Mouse (Mus musculus) MEL (cell line): ENCODE results near the gene Lrrc8a.

Experiments used
- CTCF ChIP-seq, 3 experiments: IDR thresholded peaks in 2 of 3; conservative IDR thresholded peaks in 1 of 3; 2 replicates each; pipeline ENCODE4 v1.5.1; 2011 to 2012; ENCODE audit warnings: low read length in 3 of 3, low read depth in 2 of 3, mild to moderate bottlenecking in 2 of 3, improper control_type of control experiment in 1 of 3, inconsistent platforms in 1 of 3, mixed read lengths in 1 of 3, moderate library complexity in 1 of 3; ENCODE audit not compliant: control insufficient read depth in 1 of 3, insufficient read depth in 1 of 3, poor library complexity in 1 of 3, severe bottlenecking in 1 of 3
- MAX ChIP-seq: IDR thresholded peaks from 2 replicates; pipeline ENCODE4 v1.6.1; 2011; ENCODE audit warnings: low read length, improper control_type of control experiment
- MXI1 ChIP-seq: IDR thresholded peaks from 2 replicates; pipeline ENCODE4 v1.6.1; 2011; ENCODE audit warnings: mild to moderate bottlenecking, low read depth, low read length, improper control_type of control experiment
- POLR2A ChIP-seq, 2 experiments: IDR thresholded peaks; 2 replicates each; pipeline ENCODE4 v1.6.1; 2011 to 2012; ENCODE audit warnings: low read length in 2 of 2, mild to moderate bottlenecking in 2 of 2, control low read depth in 1 of 2, improper control_type of control experiment in 1 of 2, low read depth in 1 of 2, moderate library complexity in 1 of 2; ENCODE audit not compliant: control insufficient read depth in 1 of 2, insufficient read depth in 1 of 2, poor library complexity in 1 of 2
- ZNF384 ChIP-seq: IDR thresholded peaks from 2 replicates; pipeline ENCODE4 v1.6.1; 2012; ENCODE audit warnings: low read depth, mild to moderate bottlenecking, inconsistent platforms, low read length, improper control_type of control experiment

GRCm38 (mm10) chr2:30243391-30243790, 5.9 kb downstream of the Lrrc8a start:
- TF ChIP-seq CTCF (IDR thresholded peaks at IDR 0.05 in 2 of 3, conservative IDR thresholded peaks at IDR 0.05 in 1 of 3; ENCODE audit: control insufficient read depth in 1 of 3, insufficient read depth in 1 of 3, low read depth in 2 of 3, low read length in 3 of 3, poor library complexity in 1 of 3, severe bottlenecking in 1 of 3): no peak
- TF ChIP-seq ZNF384: no peak
- no peak for TF ChIP-seq MAX
- no peak for TF ChIP-seq MXI1
- TF ChIP-seq POLR2A (IDR thresholded peaks at IDR 0.05; ENCODE audit: control insufficient read depth in 1 of 2, insufficient read depth in 1 of 2, low read depth in 1 of 2, low read length in 2 of 2, poor library complexity in 1 of 2): no peak
